Mouse (Mus musculus) liver, embryonic 14.5 days (tissue): ENCODE results near the gene Gng7. TPM values are rescaled to one million over a fixed set of nuclear protein-coding genes. Genes with fewer than 3 reads are reported as not detected.

Experiments used
- ATAC-seq: fragments of 200-750 bp; cut with Nextera tagmentation; 2 replicates; pipeline ENCODE4 v1.8.0; 2017; ENCODE audit warnings: moderate number of reproducible peaks, mild to moderate bottlenecking, moderate library complexity; ENCODE audit not compliant: insufficient read depth
- DNase-seq, 3 experiments: peaks; one replicate each; pipeline ENCODE4 v3.0.0-alpha.2; 2012 to 2013; ENCODE audit warnings: low read depth in 3 of 3, low spot score in 3 of 3
- H3K27ac ChIP-seq: fragments of 300-500 bp; sonication (generic); 2 replicates; pipeline ENCODE4 v1.5.1; 2014; ENCODE audit warnings: moderate library complexity, mild to moderate bottlenecking, control low read depth, inconsistent platforms
- H3K27me3 ChIP-seq: fragments of 300-500 bp; sonication (generic); 2 replicates; pipeline ENCODE4 v1.6.1; 2014; ENCODE audit warnings: mild to moderate bottlenecking, low read length, moderate library complexity; ENCODE audit not compliant: control insufficient read depth, insufficient read depth
- H3K36me3 ChIP-seq: fragments of 300-500 bp; sonication (generic); replicated peaks from 2 replicates; pipeline ENCODE4 v1.6.1; 2014; ENCODE audit warnings: low read depth; ENCODE audit not compliant: control insufficient read depth, insufficient read depth
- H3K4me1 ChIP-seq, 2 experiments: fragments of 200-500 bp in 1 of 2; fragments of 300-500 bp in 1 of 2; sonication (generic) in 1 of 2; replicated peaks; 2 replicates each; pipeline ENCODE4 v1.6.1; 2012 to 2014; ENCODE audit warnings: antibody characterized with exemption in 1 of 2, inconsistent platforms in 1 of 2, low read length in 1 of 2; ENCODE audit not compliant: control insufficient read depth in 2 of 2, insufficient read depth in 2 of 2
- H3K4me2 ChIP-seq: fragments of 300-500 bp; sonication (generic); 2 replicates; pipeline ENCODE4 v1.6.1; 2014; ENCODE audit warnings: low read depth, mild to moderate bottlenecking, control low read depth, moderate library complexity
- H3K4me3 ChIP-seq, 2 experiments: fragments of 200-500 bp in 1 of 2; fragments of 300-500 bp in 1 of 2; sonication (generic) in 1 of 2; 2 replicates each; pipeline ENCODE4 v1.5.1; 2012 to 2014; ENCODE audit warnings: low read depth in 2 of 2, low read length in 2 of 2, mild to moderate bottlenecking in 2 of 2, control low read depth in 1 of 2, inconsistent platforms in 1 of 2, moderate library complexity in 1 of 2; ENCODE audit not compliant: insufficient read depth in 1 of 2
- H3K9ac ChIP-seq: fragments of 300-500 bp; sonication (generic); replicated peaks from 2 replicates; pipeline ENCODE4 v1.6.1; 2014; ENCODE audit warnings: mild to moderate bottlenecking, control low read depth, moderate library complexity
- H3K9me3 ChIP-seq: fragments of 300-500 bp; sonication (generic); 2 replicates; pipeline ENCODE4 v1.6.1; 2016; ENCODE audit warnings: low read length, mixed read lengths; ENCODE audit not compliant: control insufficient read depth
- CTCF ChIP-seq: IDR thresholded peaks from 2 replicates; pipeline ENCODE4 v1.5.1; 2016; ENCODE audit warnings: antibody characterized with exemption, low read depth, control low read depth
- EP300 ChIP-seq: IDR thresholded peaks from 2 replicates; pipeline ENCODE4 v1.6.1; 2016; ENCODE audit warnings: antibody characterized with exemption, low read depth
- WGBS: fragments of 180-500 bp; shearing (Covaris S2); extraction: QIAGEN DNeasy Blood & Tissue Kit; methylation state at CpG from one replicate; pipeline ENCODE4 v1.1.7; 2014; ENCODE audit not compliant: insufficient replicate concordance; 5-methylcytosine and 5-hydroxymethylcytosine counted together
- polyA plus RNA-seq, 2 experiments: library from polyadenylated mRNA; depleted of rRNA in 1 of 2; stranded (reverse) in 1 of 2; unstranded in 1 of 2; fragments of >200 nt; fragmentation: Nextera tagmentation in 1 of 2; extraction: Ambion mirVana in 1 of 2; gene quantifications; 2 replicates each; pipeline versions ENCODE4 v1.2.1 to v1.2.3; 2012 to 2014

The Gng7 gene
- polyA plus RNA-seq, 2 experiments = 0.23 to 0.25 TPM

- WGBS = 58% methylated on average over 6 of the region's 6 CpGs
- Histone ChIP-seq H3K36me3 (no peaks in the 10 kb centered on the region), H3K4me3 (no peak overlapping the region), H3K9ac (no peak overlapping the region), H3K4me1 (no peaks in the 10 kb centered on the region), H3K4me2 (no peak overlapping the region), H3K9me3 (no peaks in the 10 kb centered on the region), H3K27me3 (peaks cover 15% of the 10 kb centered on the region), H3K27ac (no peak overlapping the region)
- TF ChIP-seq EP300 (no peak), CTCF (no peak)
- DNase-seq (no peak), ATAC-seq (no peak)
Observed at GRCm38 (mm10) chr10:80986754-80987153, 28.0 kb downstream of the Gng7 start.

GRCm38 (mm10) chr10:80985970-80986701 lies 28.6 kb downstream of the Gng7 start:
- Histone ChIP-seq H3K27me3 (peaks cover 15% of the 10 kb centered on the region), H3K27ac (no peak overlapping the region), H3K4me3 (peak overlapping the region; percentile 23 to 35; a peak in 2 of 4 replicates), H3K9me3 (no peaks in the 10 kb centered on the region), H3K4me2 (peak overlapping the region; percentile 60), H3K4me1 (no peaks in the 10 kb centered on the region), H3K36me3 (no peaks in the 10 kb centered on the region), H3K9ac (no peak overlapping the region)
- TF ChIP-seq EP300 (no peak), CTCF (no peak)
- ATAC-seq (no peak), DNase-seq (no peak)
- 32% methylated on average over 13 of the region's 13 CpGs for WGBS

GRCm38 (mm10) chr10:80985241-80985969 lies 29.3 kb downstream of the Gng7 start:
- no peak for ATAC-seq
- 11% methylated on average over 37 of the region's 37 CpGs for WGBS

GRCm38 (mm10) chr10:80984223-80984622 lies 30.5 kb downstream of the Gng7 start:
- no peak for DNase-seq
- no peak for TF ChIP-seq EP300
- no peak for TF ChIP-seq CTCF
- Histone ChIP-seq H3K9ac (no peak overlapping the region), H3K9me3 (no peaks in the 10 kb centered on the region), H3K4me2 (no peak overlapping the region), H3K27ac (no peak overlapping the region), H3K36me3 (no peaks in the 10 kb centered on the region), H3K4me1 (no peaks in the 10 kb centered on the region), H3K27me3 (peaks cover 15% of the 10 kb centered on the region), H3K4me3 (no peak overlapping the region)
- ATAC-seq = no peak
- 74% methylated on average over 12 of the region's 12 CpGs for WGBS

More at GRCm38 (mm10) chr10:80985241-80985969, 29.3 kb downstream of the Gng7 start:
- no peak overlapping the region for H3K27ac ChIP-seq
- no peaks in the 10 kb centered on the region for H3K9me3 ChIP-seq
- DNase-seq = no peak
- H3K9ac ChIP-seq = no peak overlapping the region
- peaks cover 15% of the 10 kb centered on the region for H3K27me3 ChIP-seq
- H3K4me3 ChIP-seq = peak overlapping the region; percentile 23 to 35; a peak in 2 of 4 replicates
- no peaks in the 10 kb centered on the region for H3K4me1 ChIP-seq
- H3K4me2 ChIP-seq = peak overlapping the region; percentile 60
- no peaks in the 10 kb centered on the region for H3K36me3 ChIP-seq
- no peak for TF ChIP-seq EP300
- no peak for TF ChIP-seq CTCF

- no peak for DNase-seq
- Histone ChIP-seq H3K9me3 (no peaks in the 10 kb centered on the region), H3K27ac (no peak overlapping the region), H3K36me3 (no peaks in the 10 kb centered on the region), H3K9ac (no peak overlapping the region), H3K4me1 (no peaks in the 10 kb centered on the region), H3K4me3 (no peak overlapping the region), H3K27me3 (peaks cover 15% of the 10 kb centered on the region), H3K4me2 (no peak overlapping the region)
- ATAC-seq = no peak
- WGBS = 61% methylated on average over 4 of the region's 4 CpGs
- TF ChIP-seq CTCF (no peak), EP300 (no peak)
Observed at GRCm38 (mm10) chr10:80982381-80982780, 32.4 kb downstream of the Gng7 start.
